Mouse (Mus musculus): ENCODE data around the gene Txndc15. TPM values are rescaled to one million over a fixed set of nuclear protein-coding genes. Genes with fewer than 3 reads are reported as not detected.
"Not testable (repeated sequence)": the region's sequence is repeated elsewhere in the genome, so short reads cannot be mapped to it uniquely, and the experiment has no call there.

The Txndc15 gene
- polyA plus RNA-seq, 1 experiment from 2014 or later: 33.5 TPM

GRCm38 (mm10) chr13:55695989-55696388 is 18.5 kb upstream of the Txndc15 start:
- H3K4me1 ChIP-seq: peaks cover 37% of the 10 kb centered on the region
- H3K36me3 ChIP-seq: peaks cover 43% of the 10 kb centered on the region
- H3K27me3 ChIP-seq (replicated peaks); H3K27ac ChIP-seq; H3K4me3 ChIP-seq; H3K9me3 ChIP-seq (replicated peaks); ATAC-seq; H3K9ac ChIP-seq: not testable (repeated sequence)
- peak overlapping the region; percentile 28; the same call in 1 of the 2 replicates for H3K4me2 ChIP-seq
- 79% methylated on average over 1 of the region's 3 CpGs for WGBS (ENCODE audit: insufficient replicate concordance)

- no peaks in the 10 kb centered on the region for H3K27me3 ChIP-seq (replicated peaks)
- 79% methylated on average over 4 of the region's 4 CpGs for WGBS (ENCODE audit: insufficient replicate concordance)
- no peaks in the 10 kb centered on the region for H3K4me1 ChIP-seq
- peaks cover 57% of the 10 kb centered on the region for H3K36me3 ChIP-seq
- H3K4me3 ChIP-seq: no peak overlapping the region
- no peak overlapping the region for H3K27ac ChIP-seq
- H3K9me3 ChIP-seq (replicated peaks): 0 out of 2 replicates have a peak, but pooled peaks cover 3% of the 10 kb centered on the region
- H3K9ac ChIP-seq: no peak overlapping the region
- ATAC-seq: no peak
- no peak overlapping the region for H3K4me2 ChIP-seq
Observed at GRCm38 (mm10) chr13:55704301-55704700, 10.1 kb upstream of the Txndc15 start.

- Histone ChIP-seq H3K27ac (no peak overlapping the region), H3K9ac (no peak overlapping the region), H3K4me2 (no peak overlapping the region), H3K36me3 (peaks cover 3% of the 10 kb centered on the region), H3K4me3 (no peak overlapping the region), H3K27me3 (replicated peaks) (no peaks in the 10 kb centered on the region), H3K9me3 (replicated peaks) (no peaks in the 10 kb centered on the region), H3K4me1 (peaks cover 21% of the 10 kb centered on the region)
- 81% methylated on average over 3 of the region's 3 CpGs for WGBS (ENCODE audit: insufficient replicate concordance)
- no peak for ATAC-seq
Observed at GRCm38 (mm10) chr13:55712846-55713245, 1.6 kb upstream of the Txndc15 start.

GRCm38 (mm10) chr13:55715167-55715512 is 690 bp downstream of the Txndc15 start:
- Histone ChIP-seq H3K4me1 (peaks cover 21% of the 10 kb centered on the region), H3K27ac (peak overlapping the region; percentile 78), H3K27me3 (replicated peaks) (no peaks in the 10 kb centered on the region), H3K4me2 (peak overlapping the region; percentile 90), H3K9ac (peak overlapping the region; percentile 95), H3K4me3 (peak overlapping the region; percentile 94), H3K36me3 (peaks cover 25% of the 10 kb centered on the region), H3K9me3 (replicated peaks) (no peaks in the 10 kb centered on the region)
- ATAC-seq: no peak
- WGBS (ENCODE audit: insufficient replicate concordance): 4% methylated on average over 5 of the region's 5 CpGs

- Histone ChIP-seq H3K36me3 (peaks cover 31% of the 10 kb centered on the region), H3K9ac (0 out of 2 replicates have a peak overlapping the region, but pooled peaks have one; percentile 17), H3K9me3 (replicated peaks) (no peaks in the 10 kb centered on the region), H3K4me3 (no peak overlapping the region), H3K27ac (no peak overlapping the region), H3K4me2 (no peak overlapping the region; the same call in 1 of the 2 replicates), H3K4me1 (peaks cover 21% of the 10 kb centered on the region), H3K27me3 (replicated peaks) (no peaks in the 10 kb centered on the region)
- ATAC-seq: no peak
- WGBS (ENCODE audit: insufficient replicate concordance): 79% methylated on average over 7 of the region's 7 CpGs
Observed at GRCm38 (mm10) chr13:55715908-55716510, 1.6 kb downstream of the Txndc15 start.

- peaks cover 4% of the 10 kb centered on the region for H3K4me1 ChIP-seq
- H3K9ac ChIP-seq: no peak overlapping the region
- peaks cover 59% of the 10 kb centered on the region for H3K36me3 ChIP-seq
- no peak overlapping the region for H3K27ac ChIP-seq
- no peak overlapping the region for H3K4me2 ChIP-seq
- no peaks in the 10 kb centered on the region for H3K9me3 ChIP-seq (replicated peaks)
- no peaks in the 10 kb centered on the region for H3K27me3 ChIP-seq (replicated peaks)
- no peak for ATAC-seq
- no peak overlapping the region for H3K4me3 ChIP-seq
- 70% methylated on average over 8 of the region's 8 CpGs for WGBS (ENCODE audit: insufficient replicate concordance)
Observed at GRCm38 (mm10) chr13:55721516-55721915, 7.1 kb downstream of the Txndc15 start.

GRCm38 (mm10) chr13:55721995-55722394 is 7.5 kb downstream of the Txndc15 start:
- Histone ChIP-seq H3K4me3 (no peak overlapping the region), H3K36me3 (peaks cover 59% of the 10 kb centered on the region), H3K27ac (no peak overlapping the region), H3K4me2 (no peak overlapping the region), H3K27me3 (replicated peaks) (no peaks in the 10 kb centered on the region), H3K4me1 (peaks cover 5% of the 10 kb centered on the region), H3K9ac (no peak overlapping the region), H3K9me3 (replicated peaks) (no peaks in the 10 kb centered on the region)
- WGBS (ENCODE audit: insufficient replicate concordance): 81% methylated on average over 2 of the region's 2 CpGs
- ATAC-seq: no peak

- Histone ChIP-seq H3K4me2 (peak overlapping the region; percentile 87), H3K9me3 (replicated peaks) (no peaks in the 10 kb centered on the region), H3K27ac (peak overlapping the region; percentile 97), H3K36me3 (peaks cover 24% of the 10 kb centered on the region), H3K9ac (peak overlapping the region; percentile 86), H3K4me1 (peaks cover 13% of the 10 kb centered on the region), H3K27me3 (replicated peaks) (no peaks in the 10 kb centered on the region), H3K4me3 (peak overlapping the region; percentile 71)
- WGBS (ENCODE audit: insufficient replicate concordance): 2% methylated on average over 4 of the region's 4 CpGs
- ATAC-seq: no peak
Observed at GRCm38 (mm10) chr13:55726598-55727119, 12.2 kb downstream of the Txndc15 start.

GRCm38 (mm10) chr13:55727120-55727838 is 12.8 kb downstream of the Txndc15 start, which contains the start of gene Pcbd2:
Pcbd2 (plus strand) TSS chr13:55727368.
- peak; percentile 88 for ATAC-seq
- Histone ChIP-seq H3K4me1 (peaks cover 17% of the 10 kb centered on the region), H3K4me3 (peak within 1 kb of the TSS; percentile 71), H3K9ac (peak within 1 kb of the TSS; percentile 86), H3K9me3 (replicated peaks) (no peaks in the 10 kb centered on the region), H3K36me3 (peaks cover 23% of the 10 kb centered on the region), H3K4me2 (peak within 1 kb of the TSS; percentile 87), H3K27me3 (replicated peaks) (no peaks in the 10 kb centered on the region), H3K27ac (peak within 1 kb of the TSS; percentile 97)
- WGBS (ENCODE audit: insufficient replicate concordance): under 1% methylated on average over 73 of the region's 73 CpGs

- Histone ChIP-seq H3K4me3 (peak overlapping the region; percentile 71), H3K9ac (peak overlapping the region; percentile 86), H3K4me2 (peak overlapping the region; percentile 87), H3K4me1 (peaks cover 20% of the 10 kb centered on the region), H3K27me3 (replicated peaks) (no peaks in the 10 kb centered on the region), H3K36me3 (peaks cover 20% of the 10 kb centered on the region), H3K9me3 (replicated peaks) (no peaks in the 10 kb centered on the region), H3K27ac (peak overlapping the region; percentile 97)
- WGBS (ENCODE audit: insufficient replicate concordance): 3% methylated on average over 19 of the region's 19 CpGs
- peak; percentile 75 for ATAC-seq
Observed at GRCm38 (mm10) chr13:55727839-55728238, 13.4 kb downstream of the Txndc15 start.

GRCm38 (mm10) chr13:55730716-55731115 is 16.3 kb downstream of the Txndc15 start:
- Histone ChIP-seq H3K36me3 (peaks cover 13% of the 10 kb centered on the region; the same call in 1 of the 2 replicates), H3K9me3 (replicated peaks) (no peaks in the 10 kb centered on the region), H3K9ac (no peak overlapping the region), H3K27me3 (replicated peaks) (no peaks in the 10 kb centered on the region), H3K4me1 (peaks cover 20% of the 10 kb centered on the region), H3K4me2 (no peak overlapping the region), H3K4me3 (no peak overlapping the region), H3K27ac (no peak overlapping the region)
- 83% methylated on average over 7 of the region's 7 CpGs for WGBS (ENCODE audit: insufficient replicate concordance)
- no peak for ATAC-seq

- 51% methylated on average over 2 of the region's 2 CpGs for WGBS (ENCODE audit: insufficient replicate concordance)
- Histone ChIP-seq H3K27me3 (replicated peaks) (no peaks in the 10 kb centered on the region), H3K4me1 (peaks cover 15% of the 10 kb centered on the region), H3K9ac (no peak overlapping the region), H3K4me2 (no peak overlapping the region), H3K27ac (0 out of 2 replicates have a peak overlapping the region, but pooled peaks have one; percentile 6), H3K9me3 (replicated peaks) (no peaks in the 10 kb centered on the region), H3K36me3 (peaks cover 12% of the 10 kb centered on the region; the same call in 1 of the 2 replicates), H3K4me3 (no peak overlapping the region)
- ATAC-seq: peak; percentile 46; the same call in 1 of the 2 replicates
Observed at GRCm38 (mm10) chr13:55732121-55732520, 17.7 kb downstream of the Txndc15 start.

Measured in liver, embryonic 12.5 days (tissue).